Mouse (Mus musculus) cortical plate, adult 2 months (tissue): Measurements from ENCODE around the gene Tent5c.

ENCODE experiments used
- CTCF ChIP-seq: fragments of 200-500 bp; IDR thresholded peaks from 2 replicates; pipeline ENCODE4 v1.5.1; 2011; ENCODE audit warnings: mild to moderate bottlenecking, control low read depth, low read length; ENCODE audit not compliant: insufficient read depth; ENCODE audit errors: extremely low read depth
- POLR2A ChIP-seq: fragments of 200-500 bp; IDR thresholded peaks from 2 replicates; pipeline ENCODE4 v1.6.1; 2011; ENCODE audit warnings: mild to moderate bottlenecking, low read length, control low read depth; ENCODE audit not compliant: insufficient read depth; ENCODE audit errors: extremely low read depth

DNA sequence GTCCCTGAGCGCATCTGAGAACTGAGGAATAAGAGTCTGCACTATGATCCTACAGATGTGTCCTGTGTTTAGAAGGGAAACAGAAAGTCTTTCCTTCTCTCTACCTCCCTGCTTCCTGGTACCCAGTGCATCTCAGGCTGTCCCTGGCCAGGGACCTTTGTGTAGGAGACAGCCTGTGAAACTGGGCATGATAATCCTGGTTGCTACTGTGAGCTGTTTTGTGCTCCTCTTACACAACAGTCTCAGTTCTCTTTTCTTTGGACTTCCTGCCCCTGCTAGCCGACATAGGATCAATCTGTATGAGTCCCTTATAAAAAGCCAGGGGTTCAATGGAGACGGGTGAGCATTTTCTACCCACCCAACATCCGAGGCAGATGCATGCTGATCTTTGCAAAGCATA, 57.4 kb downstream of the Tent5c start:
- no peak for TF ChIP-seq POLR2A
- TF ChIP-seq CTCF: no peak
